Mouse (Mus musculus): ENCODE measurements around the gene Alkbh4. TPM values are rescaled to one million over a fixed set of nuclear protein-coding genes. Genes with fewer than 3 reads are reported as not detected.
"Not testable (repeated sequence)": the region's sequence is repeated elsewhere in the genome, so short reads cannot be mapped to it uniquely, and the experiment has no call there.

The Alkbh4 gene
- polyA plus RNA-seq, 1 experiment from 2014 or later: 29.7 TPM

DNA sequence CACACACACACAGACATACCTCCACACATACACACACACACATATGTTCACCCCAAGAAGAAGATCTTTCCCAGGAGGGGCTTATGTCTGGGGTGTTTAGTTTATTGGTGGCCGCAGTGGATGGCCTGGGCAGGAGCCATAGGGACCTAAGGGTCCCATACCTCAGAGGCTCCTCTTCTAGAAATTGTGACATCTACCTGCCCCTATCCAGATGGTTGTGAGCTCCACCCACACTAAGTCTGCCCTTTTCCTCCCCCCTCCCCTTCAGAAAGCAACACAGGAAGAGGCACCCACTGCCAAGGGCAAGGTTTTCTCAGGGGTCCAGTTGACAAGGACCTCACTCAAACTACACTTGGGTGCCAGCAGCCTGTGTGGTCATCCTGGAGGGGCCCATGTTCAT, 11.0 kb downstream of the Alkbh4 start:
- H3K36me3 ChIP-seq: peaks cover 9% of the 10 kb centered on the region
- H3K4me1 ChIP-seq: no peaks in the 10 kb centered on the region
- H3K27ac ChIP-seq: no peak overlapping the region
- 87% methylated on average over 1 of the region's 1 CpGs for WGBS
- no peak overlapping the region for H3K4me2 ChIP-seq (replicated peaks)
- no peak for ATAC-seq (ENCODE audit: low FRiP score, low read depth)
- no peak overlapping the region for H3K9ac ChIP-seq
- H3K27me3 ChIP-seq: no peaks in the 10 kb centered on the region
- H3K4me3 ChIP-seq: no peak overlapping the region
- H3K9me3 ChIP-seq: peaks cover 6% of the 10 kb centered on the region; the same call in 1 of the 2 replicates

DNA sequence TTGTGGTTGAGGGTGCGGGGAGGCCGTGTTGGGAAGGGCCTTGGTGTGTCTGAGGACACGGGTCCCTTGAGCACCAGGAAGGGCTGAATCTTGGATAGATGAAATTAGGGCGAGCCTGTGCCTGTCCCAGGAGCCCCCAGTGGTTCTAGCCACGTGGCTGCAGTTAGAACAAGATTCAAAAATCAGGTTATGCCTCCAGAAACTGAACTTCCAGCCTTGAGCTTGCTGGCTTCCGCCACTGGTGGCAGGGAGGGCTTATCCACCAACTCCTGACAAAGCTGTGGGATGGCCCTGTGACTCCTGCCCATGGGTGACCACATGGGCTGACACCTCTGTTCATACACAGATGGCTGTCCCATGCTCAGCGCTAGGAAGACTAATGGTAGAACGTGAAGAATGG, 11.8 kb downstream of the Alkbh4 start:
- ATAC-seq (ENCODE audit: low FRiP score, low read depth): no peak

DNA sequence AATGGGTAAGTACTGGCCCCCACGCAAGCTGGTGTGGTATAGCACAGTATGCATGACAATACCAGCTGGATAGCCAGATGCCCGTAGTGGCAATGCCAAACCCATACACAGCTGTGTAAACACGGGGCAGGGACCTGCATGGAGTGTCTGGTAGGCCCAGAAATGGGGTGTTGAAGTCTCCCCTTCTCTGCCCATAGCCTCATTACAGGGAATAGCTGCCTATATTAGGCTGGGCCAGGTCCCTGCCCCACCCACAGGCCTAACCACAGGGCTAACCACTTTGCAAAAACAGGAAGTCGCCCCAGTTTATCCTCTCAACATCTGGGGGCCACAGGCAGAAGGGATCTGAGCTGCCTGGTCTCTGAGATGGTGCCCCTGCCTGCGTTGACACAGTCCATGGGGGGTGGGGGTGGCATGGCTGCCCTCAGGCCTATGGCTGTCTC, 13.2 kb downstream of the Alkbh4 start:
- not testable (repeated sequence) for H3K4me1 ChIP-seq; ATAC-seq (ENCODE audit: low FRiP score, low read depth)
- 67% methylated on average over 5 of the region's 5 CpGs for WGBS

More for the DNA sequence above, 11.8 kb downstream of the Alkbh4 start:
- H3K4me1 ChIP-seq: no peaks in the 10 kb centered on the region
- H3K4me2 ChIP-seq (replicated peaks): no peak overlapping the region
- no peak overlapping the region for H3K9ac ChIP-seq
- no peak overlapping the region for H3K27ac ChIP-seq
- H3K4me3 ChIP-seq: no peak overlapping the region
- H3K36me3 ChIP-seq: peaks cover under 1% of the 10 kb centered on the region
- 74% methylated on average over 8 of the region's 8 CpGs for WGBS
- H3K9me3 ChIP-seq: peaks cover 3% of the 10 kb centered on the region; the same call in 1 of the 2 replicates
- H3K27me3 ChIP-seq: no peaks in the 10 kb centered on the region

DNA sequence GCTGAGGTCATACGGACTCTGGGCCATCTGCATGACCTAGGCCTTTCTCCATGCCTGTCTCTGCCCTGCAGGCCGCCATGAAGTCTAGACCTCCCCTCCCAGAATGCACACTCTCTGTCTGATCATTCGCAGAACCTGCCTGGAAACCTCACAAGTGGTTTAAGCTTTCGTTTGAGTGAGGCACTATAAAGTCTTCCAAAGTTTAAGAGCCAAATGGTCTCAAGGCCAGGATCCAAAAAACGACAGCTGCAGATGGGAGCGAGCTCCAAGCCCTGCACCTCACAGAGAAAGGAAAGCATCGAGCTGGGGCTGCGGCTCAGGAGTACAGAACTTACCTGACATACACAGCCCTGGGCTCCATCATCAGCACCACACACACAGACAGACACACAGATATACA, 16.4 kb downstream of the Alkbh4 start:
- no peak for ATAC-seq (ENCODE audit: low FRiP score, low read depth)
- H3K9ac ChIP-seq: no peak overlapping the region
- no peak overlapping the region for H3K4me2 ChIP-seq (replicated peaks)
- H3K4me3 ChIP-seq: no peak overlapping the region
- no peaks in the 10 kb centered on the region for H3K4me1 ChIP-seq
- no peak overlapping the region for H3K27ac ChIP-seq
- H3K36me3 ChIP-seq: no peaks in the 10 kb centered on the region
- no peaks in the 10 kb centered on the region for H3K9me3 ChIP-seq
- WGBS: 74% methylated on average over 8 of the region's 8 CpGs
- no peaks in the 10 kb centered on the region for H3K27me3 ChIP-seq

More for the DNA sequence above, 13.2 kb downstream of the Alkbh4 start:
- H3K27ac ChIP-seq; H3K4me3 ChIP-seq; H3K4me2 ChIP-seq (replicated peaks); H3K36me3 ChIP-seq; H3K9ac ChIP-seq; H3K9me3 ChIP-seq; H3K27me3 ChIP-seq: not testable (repeated sequence)

DNA sequence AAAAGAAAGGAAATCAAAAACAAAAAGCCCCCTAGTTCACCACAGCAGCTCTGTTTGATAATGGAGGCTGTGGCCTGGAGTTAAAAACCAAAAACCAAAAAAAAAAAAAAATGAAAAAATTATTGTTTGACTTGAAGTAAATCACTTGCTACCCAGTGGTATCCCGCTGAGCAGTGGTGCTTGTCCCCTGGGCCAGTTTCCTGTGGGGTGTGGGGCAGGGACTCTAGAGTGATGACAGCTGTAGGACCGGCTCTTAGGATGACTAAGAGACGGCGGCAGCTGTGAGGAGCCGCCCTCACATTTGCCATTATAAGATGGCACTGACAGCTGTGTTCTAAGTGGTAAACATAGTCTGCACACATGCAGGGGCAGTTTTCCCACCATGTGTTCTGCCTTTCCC, 19.5 kb downstream of the Alkbh4 start:
- ATAC-seq (ENCODE audit: low FRiP score, low read depth): no peak
- Histone ChIP-seq H3K27me3 (no peaks in the 10 kb centered on the region), H3K9ac (no peak overlapping the region), H3K4me3 (no peak overlapping the region), H3K27ac (no peak overlapping the region), H3K36me3 (peaks cover under 1% of the 10 kb centered on the region; the same call in 1 of the 2 replicates), H3K9me3 (no peaks in the 10 kb centered on the region), H3K4me1 (no peaks in the 10 kb centered on the region), H3K4me2 (replicated peaks) (no peak overlapping the region)
- WGBS: 87% methylated on average over 5 of the region's 5 CpGs

DNA sequence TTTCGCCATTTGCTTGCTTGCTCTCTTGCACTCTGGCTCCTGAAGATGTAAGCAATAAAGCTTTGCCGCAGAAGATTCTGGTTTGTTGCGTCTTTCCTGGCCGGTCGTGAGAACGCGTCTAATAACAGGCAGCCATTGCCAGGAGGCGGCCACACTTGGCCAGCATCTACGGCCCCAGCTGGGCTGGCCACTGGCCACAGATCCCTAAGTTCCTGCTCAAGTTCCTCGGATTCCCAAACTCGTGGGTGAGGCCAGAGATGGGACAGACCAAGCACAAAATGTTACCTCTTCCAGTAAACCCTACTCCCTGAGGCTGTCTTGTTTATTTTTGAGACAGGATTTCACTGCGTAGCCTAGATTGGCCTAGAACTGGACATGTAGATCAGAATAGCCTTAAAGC, 24.1 kb downstream of the Alkbh4 start:
- not testable (repeated sequence) for ATAC-seq (ENCODE audit: low FRiP score, low read depth); H3K36me3 ChIP-seq; H3K9ac ChIP-seq; H3K4me3 ChIP-seq; H3K4me1 ChIP-seq; H3K9me3 ChIP-seq; H3K4me2 ChIP-seq (replicated peaks); H3K27ac ChIP-seq; H3K27me3 ChIP-seq
- 86% methylated on average over 11 of the region's 12 CpGs for WGBS

DNA sequence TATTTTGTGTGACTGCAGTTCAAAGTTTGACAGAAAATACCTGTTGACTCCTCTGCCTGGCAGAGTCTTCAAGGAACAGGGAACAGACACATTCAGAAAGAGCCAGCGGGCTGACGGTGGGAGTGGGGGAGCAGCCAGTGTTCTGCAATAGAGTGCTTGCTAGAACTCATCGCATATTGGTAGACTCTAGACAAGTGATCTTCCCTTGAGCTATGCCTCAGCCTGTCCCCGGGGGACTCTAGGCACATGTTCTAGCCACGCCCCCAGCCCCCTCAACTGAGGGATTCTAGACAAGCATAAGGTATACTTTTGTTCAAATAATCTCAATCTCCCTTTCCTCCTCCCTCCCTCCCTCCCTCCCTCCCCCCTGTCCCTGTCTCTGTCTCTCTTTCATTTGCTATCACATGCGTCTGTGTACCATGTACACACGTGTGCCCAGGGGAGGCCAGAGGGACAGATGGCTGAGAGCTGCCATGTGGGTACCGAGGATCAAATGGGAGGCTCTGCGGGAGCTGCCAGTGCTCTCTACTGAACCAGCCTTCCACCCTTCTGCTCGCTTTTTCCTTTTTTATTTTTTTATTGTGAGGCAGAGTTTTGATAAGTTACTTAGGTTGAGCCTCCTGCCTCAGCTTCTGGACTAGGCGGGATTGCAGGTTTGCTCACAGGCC, 28.0 kb downstream of the Alkbh4 start:
- Histone ChIP-seq H3K9me3 (peaks cover 6% of the 10 kb centered on the region; the same call in 1 of the 2 replicates), H3K4me2 (replicated peaks) (no peak overlapping the region), H3K27me3 (no peaks in the 10 kb centered on the region), H3K9ac (no peak overlapping the region), H3K4me1 (no peaks in the 10 kb centered on the region), H3K36me3 (peaks cover 16% of the 10 kb centered on the region; the same call in 1 of the 2 replicates), H3K4me3 (no peak overlapping the region), H3K27ac (no peak overlapping the region)
- WGBS: 81% methylated on average over 11 of the region's 11 CpGs
- ATAC-seq (ENCODE audit: low FRiP score, low read depth): no peak

DNA sequence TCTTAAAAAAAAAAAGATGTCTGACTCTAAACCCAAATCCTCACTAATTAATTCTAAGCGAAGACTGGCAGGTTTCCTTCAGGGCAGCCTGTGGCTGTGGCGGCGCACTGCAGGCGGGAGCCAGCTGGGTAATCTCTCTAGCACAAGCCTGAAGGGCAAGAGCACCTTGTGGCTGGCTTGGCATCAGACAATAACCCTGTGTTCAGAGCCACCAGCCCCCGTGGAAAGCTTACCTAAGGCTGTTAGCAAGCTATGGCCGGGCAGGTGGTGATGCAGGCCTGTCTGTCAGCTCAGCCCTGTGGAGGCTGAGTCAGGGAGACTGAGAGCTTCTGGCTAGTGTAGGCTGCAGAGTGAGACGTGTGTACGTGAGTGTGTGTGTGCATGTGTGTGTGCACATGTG, 29.3 kb downstream of the Alkbh4 start:
- Histone ChIP-seq H3K9me3 (peaks cover 6% of the 10 kb centered on the region; the same call in 1 of the 2 replicates), H3K36me3 (peaks cover 16% of the 10 kb centered on the region; the same call in 1 of the 2 replicates), H3K4me2 (replicated peaks) (no peak overlapping the region), H3K27ac (no peak overlapping the region), H3K9ac (no peak overlapping the region), H3K27me3 (no peaks in the 10 kb centered on the region), H3K4me3 (no peak overlapping the region), H3K4me1 (peaks cover 3% of the 10 kb centered on the region; the same call in 1 of the 2 replicates)
- 74% methylated on average over 8 of the region's 8 CpGs for WGBS
- no peak for ATAC-seq (ENCODE audit: low FRiP score, low read depth)

DNA sequence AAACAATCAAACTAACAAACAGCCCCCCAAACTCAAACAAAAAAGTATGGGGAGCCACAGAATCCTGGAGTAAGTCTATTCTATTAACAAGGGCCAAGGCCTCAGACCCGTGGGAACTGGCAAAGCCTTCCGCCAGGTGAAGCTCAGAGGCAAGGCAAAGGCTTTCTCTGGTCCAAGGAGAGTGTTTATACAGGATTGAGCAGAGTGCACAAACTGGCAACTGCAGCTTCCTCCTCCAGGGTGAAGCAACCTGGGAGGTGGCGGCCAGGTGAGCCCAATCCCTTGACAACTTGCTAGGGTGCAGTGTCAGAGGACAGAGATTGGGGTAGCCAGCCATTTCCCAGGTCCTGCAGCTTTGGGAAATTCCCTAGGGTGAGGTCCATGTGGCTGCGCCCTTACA, 31.4 kb downstream of the Alkbh4 start:
- Histone ChIP-seq H3K36me3 (0 out of 2 replicates have a peak, but pooled peaks cover 12% of the 10 kb centered on the region), H3K27ac (no peak overlapping the region), H3K27me3 (0 out of 2 replicates have a peak, but pooled peaks cover 5% of the 10 kb centered on the region), H3K4me3 (no peak overlapping the region), H3K4me1 (peaks cover 14% of the 10 kb centered on the region), H3K4me2 (replicated peaks) (no peak overlapping the region), H3K9ac (no peak overlapping the region), H3K9me3 (peaks cover 6% of the 10 kb centered on the region; the same call in 1 of the 2 replicates)
- ATAC-seq (ENCODE audit: low FRiP score, low read depth): no peak
- 90% methylated on average over 4 of the region's 4 CpGs for WGBS

DNA sequence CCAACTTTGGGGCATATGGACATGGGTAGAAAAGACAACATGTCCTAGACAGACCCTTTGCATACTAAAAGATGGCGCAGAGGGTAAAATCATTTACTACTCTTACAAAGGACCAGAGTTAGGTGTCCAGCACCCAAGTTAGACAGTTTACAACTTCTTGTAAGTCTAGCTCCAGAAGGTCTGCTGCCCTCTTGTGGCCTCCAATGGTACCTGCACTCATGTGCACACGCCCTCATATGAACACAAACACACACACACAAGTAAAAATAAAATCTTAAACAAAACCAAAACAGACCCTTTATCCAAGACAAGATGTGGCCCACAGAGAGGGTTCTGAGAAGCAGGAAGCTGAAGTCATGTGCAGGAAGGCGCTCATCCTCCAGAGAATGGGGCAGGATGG, 32.1 kb downstream of the Alkbh4 start:
- 93% methylated on average over 3 of the region's 3 CpGs for WGBS
- Histone ChIP-seq H3K4me3 (no peak overlapping the region), H3K9me3 (peaks cover 6% of the 10 kb centered on the region; the same call in 1 of the 2 replicates), H3K9ac (no peak overlapping the region), H3K4me2 (replicated peaks) (no peak overlapping the region), H3K4me1 (peaks cover 14% of the 10 kb centered on the region), H3K36me3 (0 out of 2 replicates have a peak, but pooled peaks cover 12% of the 10 kb centered on the region), H3K27ac (no peak overlapping the region), H3K27me3 (0 out of 2 replicates have a peak, but pooled peaks cover 6% of the 10 kb centered on the region)
- ATAC-seq (ENCODE audit: low FRiP score, low read depth): no peak

DNA sequence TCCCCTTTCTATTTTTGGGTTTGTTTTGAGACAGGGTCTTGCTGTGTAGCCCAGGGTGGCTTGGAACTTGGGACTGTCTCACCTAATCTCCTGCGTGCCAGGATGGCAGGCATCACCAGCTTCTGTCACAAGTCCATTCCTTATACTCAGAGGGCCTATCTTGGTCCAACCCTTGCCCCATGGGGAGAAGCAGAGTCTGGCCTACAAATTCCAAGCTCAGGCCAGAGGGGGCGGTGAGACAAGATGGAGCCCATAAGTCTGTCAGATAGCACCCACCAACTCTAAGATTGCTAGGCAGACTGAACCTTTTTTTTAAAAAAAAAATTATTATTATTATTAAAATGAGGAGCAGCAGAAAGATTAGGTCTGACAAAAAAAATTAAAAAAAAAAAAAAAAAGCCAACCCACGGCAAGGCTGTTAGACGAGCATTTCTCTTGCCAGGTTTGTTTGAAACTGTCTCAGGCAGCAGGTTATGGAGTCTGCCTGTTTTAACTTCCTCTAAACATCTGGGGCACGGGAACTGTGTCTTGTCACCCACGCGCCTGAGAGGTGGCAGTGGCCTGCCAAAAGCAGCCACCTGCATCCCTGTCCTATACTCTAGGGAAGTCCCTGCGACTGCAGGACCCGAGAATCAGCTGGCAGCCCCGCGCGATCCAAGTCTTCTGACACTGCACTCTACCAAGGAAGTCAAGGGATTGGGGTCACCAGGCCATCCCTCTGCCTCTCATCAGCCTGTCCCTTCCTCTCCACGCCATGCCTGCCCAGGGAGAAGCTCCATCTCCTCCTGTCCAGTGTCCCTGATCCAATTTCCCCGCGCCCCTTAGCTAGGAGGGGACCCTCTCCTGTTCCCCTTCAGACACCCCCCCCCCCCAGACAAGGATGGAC, 33.9 kb downstream of the Alkbh4 start:
- H3K4me2 ChIP-seq (replicated peaks): peak overlapping the region; percentile 92
- H3K4me1 ChIP-seq: peaks cover 14% of the 10 kb centered on the region
- peak overlapping the region; percentile 77 for H3K9ac ChIP-seq
- H3K36me3 ChIP-seq: 0 out of 2 replicates have a peak, but pooled peaks cover 12% of the 10 kb centered on the region
- H3K9me3 ChIP-seq: peaks cover 6% of the 10 kb centered on the region; the same call in 1 of the 2 replicates
- 0 out of 2 replicates have a peak, but pooled peaks have one; percentile 20 for ATAC-seq (ENCODE audit: low FRiP score, low read depth)
- H3K27ac ChIP-seq: no peak overlapping the region; the same call in 1 of the 2 replicates
- peak overlapping the region; percentile 59 for H3K4me3 ChIP-seq
- WGBS: 13% methylated on average over 15 of the region's 15 CpGs
- H3K27me3 ChIP-seq: 0 out of 2 replicates have a peak, but pooled peaks cover 6% of the 10 kb centered on the region

All from limb, embryonic 13.5 days (tissue).